Mouse (Mus musculus) lung, postnatal 0 days (tissue): ENCODE data around the gene AI467606.

Source experiments
- CTCF ChIP-seq: IDR thresholded peaks from 2 replicates; pipeline ENCODE4 v1.5.1; 2016; ENCODE audit warnings: antibody characterized with exemption, mild to moderate bottlenecking
- EP300 ChIP-seq: IDR thresholded peaks from 2 replicates; pipeline ENCODE4 v1.6.1; 2016; ENCODE audit warnings: antibody characterized with exemption, mild to moderate bottlenecking, control low read depth

DNA sequence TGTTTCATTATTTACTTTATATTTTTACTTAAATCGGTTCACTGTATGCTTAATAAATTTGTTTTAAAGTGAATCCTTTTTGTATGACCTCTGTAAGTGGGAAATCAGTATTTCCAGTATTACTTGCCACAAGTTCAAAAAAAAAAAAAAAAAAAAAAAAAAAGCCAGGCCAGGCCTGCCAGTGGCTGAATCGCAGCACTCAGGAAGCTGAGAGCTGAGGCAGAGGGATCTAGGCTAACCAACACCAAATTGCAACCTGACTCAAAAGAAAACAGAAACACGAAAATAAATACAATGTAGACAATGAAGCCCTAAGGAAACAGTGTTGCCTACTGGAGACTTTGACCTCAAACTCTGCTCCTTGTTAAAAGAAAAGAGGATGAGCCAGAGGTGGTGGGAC lies 2.8 kb downstream of the AI467606 start:
- TF ChIP-seq CTCF = no peak
- no peak for TF ChIP-seq EP300
